Mouse (Mus musculus) heart, postnatal 0 days (tissue): ENCODE data around the gene Nln. TPM values are rescaled to one million over a fixed set of nuclear protein-coding genes. Genes with fewer than 3 reads are reported as not detected.

Experiments
- ATAC-seq: fragments of 200-750 bp; cut with Nextera tagmentation; 2 replicates; pipeline ENCODE4 v1.8.0; 2017; ENCODE audit warnings: low read depth, moderate number of reproducible peaks, moderate library complexity; ENCODE audit not compliant: insufficient read depth
- DNase-seq: peaks from one replicate; pipeline ENCODE4 v3.0.0-alpha.2; 2016; ENCODE audit warnings: low spot score
- H3K27ac ChIP-seq: fragments of 300-500 bp; sonication (generic); 2 replicates; pipeline ENCODE4 v1.5.1; 2014; ENCODE audit warnings: low read depth, mild to moderate bottlenecking
- H3K27me3 ChIP-seq: fragments of 300-500 bp; sonication (generic); 2 replicates; pipeline ENCODE4 v1.6.1; 2014; ENCODE audit warnings: low read length, mixed read lengths; ENCODE audit not compliant: control insufficient read depth, insufficient read depth
- H3K36me3 ChIP-seq: fragments of 300-500 bp; sonication (generic); replicated peaks from 2 replicates; pipeline ENCODE4 v1.6.1; 2014; ENCODE audit warnings: low read length, mixed read lengths; ENCODE audit not compliant: control insufficient read depth, insufficient read depth
- H3K4me1 ChIP-seq: fragments of 300-500 bp; sonication (generic); 2 replicates; pipeline ENCODE4 v1.6.1; 2014; ENCODE audit warnings: antibody characterized with exemption; ENCODE audit not compliant: control insufficient read depth, insufficient read depth
- H3K4me2 ChIP-seq: fragments of 300-500 bp; sonication (generic); 2 replicates; pipeline ENCODE4 v1.6.1; 2014; ENCODE audit warnings: low read depth, mild to moderate bottlenecking, low read length, moderate library complexity
- H3K4me3 ChIP-seq: fragments of 300-500 bp; sonication (generic); 2 replicates; pipeline ENCODE4 v1.5.1; 2014; ENCODE audit warnings: low read depth, low read length
- H3K9ac ChIP-seq: fragments of 300-500 bp; sonication (generic); replicated peaks from 2 replicates; pipeline ENCODE4 v1.6.1; 2014; ENCODE audit warnings: low read depth, low read length, mixed read lengths
- H3K9me3 ChIP-seq: fragments of 300-500 bp; sonication (generic); replicated peaks from 2 replicates; pipeline ENCODE4 v1.6.1; 2016; ENCODE audit warnings: low read length; ENCODE audit not compliant: control insufficient read depth
- CTCF ChIP-seq: IDR thresholded peaks from 2 replicates; pipeline ENCODE4 v1.5.1; 2016; ENCODE audit warnings: antibody characterized with exemption, control low read depth, low read depth
- EP300 ChIP-seq: IDR thresholded peaks from 2 replicates; pipeline ENCODE4 v1.6.1; 2016; ENCODE audit warnings: antibody characterized with exemption, low read depth
- WGBS: fragments of 180-500 bp; shearing (Covaris S2); extraction: QIAGEN DNeasy Blood & Tissue Kit; methylation state at CpG from one replicate; pipeline ENCODE4 v1.1.7; 2014; 5-methylcytosine and 5-hydroxymethylcytosine counted together
- polyA plus RNA-seq: library from polyadenylated mRNA; unstranded; fragments of >200 nt; fragmentation: Nextera tagmentation; extraction: Ambion mirVana; gene quantifications from 2 replicates; pipeline ENCODE4 v1.2.1, GENCODE M21; 2015
- total RNA-seq: library from RNA; depleted of rRNA; stranded (reverse); fragments of >200 nt; gene quantifications from 2 replicates; pipeline ENCODE4 v1.2.3, GENCODE M21; 2014; ENCODE audit warnings: low replicate concordance

Nln gene
- total and polyA plus RNA-seq, 2 experiments from 2014 or later: 16.2 to 42.2 TPM

- Histone ChIP-seq H3K27ac (no peak overlapping the region), H3K27me3 (no peaks in the 10 kb centered on the region), H3K36me3 (peaks cover 6% of the 10 kb centered on the region; the same call in 1 of the 2 replicates), H3K9ac (no peak overlapping the region), H3K9me3 (no peaks in the 10 kb centered on the region), H3K4me3 (no peak overlapping the region), H3K4me2 (no peak overlapping the region), H3K4me1 (peaks cover 13% of the 10 kb centered on the region; the same call in 1 of the 2 replicates)
- ATAC-seq (no peak), DNase-seq (no peak)
- 68% methylated on average over 4 of the region's 4 CpGs for WGBS
- TF ChIP-seq CTCF (no peak), EP300 (no peak)
Observed at GRCm38 (mm10) chr13:104040950-104041349, 68.5 kb downstream of the Nln start.

GRCm38 (mm10) chr13:104039861-104040260, 69.6 kb downstream of the Nln start:
- 54% methylated on average over 4 of the region's 4 CpGs for WGBS
- no peak overlapping the region for H3K27ac ChIP-seq
- H3K9me3 ChIP-seq: no peaks in the 10 kb centered on the region
- no peak for ATAC-seq
- no peak overlapping the region for H3K9ac ChIP-seq
- H3K36me3 ChIP-seq: no peaks in the 10 kb centered on the region
- DNase-seq: no peak
- peaks cover 23% of the 10 kb centered on the region for H3K4me1 ChIP-seq
- H3K27me3 ChIP-seq: no peaks in the 10 kb centered on the region
- no peak overlapping the region for H3K4me2 ChIP-seq
- no peak overlapping the region for H3K4me3 ChIP-seq
- no peak for TF ChIP-seq CTCF
- no peak for TF ChIP-seq EP300

- no peak for ATAC-seq
- no peak overlapping the region for H3K27ac ChIP-seq
- 98% methylated on average over 7 of the region's 7 CpGs for WGBS
Observed at GRCm38 (mm10) chr13:104038891-104039290, 70.5 kb downstream of the Nln start.

GRCm38 (mm10) chr13:104038358-104038757, 71.1 kb downstream of the Nln start:
- Histone ChIP-seq H3K27ac (no peak overlapping the region), H3K9ac (no peak overlapping the region)

More at GRCm38 (mm10) chr13:104038891-104039290, 70.5 kb downstream of the Nln start:
- no peak overlapping the region for H3K4me3 ChIP-seq
- peaks cover 30% of the 10 kb centered on the region for H3K4me1 ChIP-seq
- no peaks in the 10 kb centered on the region for H3K27me3 ChIP-seq
- H3K4me2 ChIP-seq: no peak overlapping the region
- no peaks in the 10 kb centered on the region for H3K36me3 ChIP-seq
- H3K9ac ChIP-seq: no peak overlapping the region
- no peaks in the 10 kb centered on the region for H3K9me3 ChIP-seq
- TF ChIP-seq EP300: no peak
- TF ChIP-seq CTCF: no peak
- DNase-seq: no peak

GRCm38 (mm10) chr13:104037531-104038290, 71.7 kb downstream of the Nln start:
- ATAC-seq (no peak), DNase-seq (no peak)
- TF ChIP-seq CTCF: no peak
- TF ChIP-seq EP300: no peak
- H3K9me3 ChIP-seq: no peaks in the 10 kb centered on the region
- no peak overlapping the region for H3K4me3 ChIP-seq
- no peaks in the 10 kb centered on the region for H3K27me3 ChIP-seq
- H3K4me2 ChIP-seq: no peak overlapping the region
- H3K36me3 ChIP-seq: no peaks in the 10 kb centered on the region
- 61% methylated on average over 9 of the region's 9 CpGs for whole genome bisulfite sequencing
- peaks cover 37% of the 10 kb centered on the region for H3K4me1 ChIP-seq
- no peak overlapping the region for H3K27ac ChIP-seq
- H3K9ac ChIP-seq: no peak overlapping the region

More at GRCm38 (mm10) chr13:104038358-104038757, 71.1 kb downstream of the Nln start:
- 69% methylated on average over 7 of the region's 7 CpGs for WGBS
- DNase-seq (no peak), ATAC-seq (no peak)
- Histone ChIP-seq H3K4me3 (no peak overlapping the region), H3K9me3 (no peaks in the 10 kb centered on the region), H3K27me3 (no peaks in the 10 kb centered on the region), H3K4me2 (no peak overlapping the region), H3K4me1 (peaks cover 31% of the 10 kb centered on the region), H3K36me3 (no peaks in the 10 kb centered on the region)
- no peak for TF ChIP-seq CTCF
- no peak for TF ChIP-seq EP300
